Mouse (Mus musculus) intestine, embryonic 16.5 days (tissue): ENCODE data around the gene Slc40a1. TPM values are rescaled to one million over a fixed set of nuclear protein-coding genes. Genes with fewer than 3 reads are reported as not detected.

Experiments used
- ATAC-seq: fragments of 200-750 bp; cut with Nextera tagmentation; 2 replicates; pipeline ENCODE4 v1.8.0; 2017; ENCODE audit warnings: moderate TSS enrichment, moderate library complexity
- H3K27ac ChIP-seq: fragments of 300-500 bp; sonication (generic); 2 replicates; pipeline ENCODE4 v1.5.1; 2014; ENCODE audit warnings: mild to moderate bottlenecking, low read length
- H3K27me3 ChIP-seq: fragments of 300-500 bp; sonication (generic); replicated peaks from 2 replicates; pipeline ENCODE4 v1.6.1; 2014; ENCODE audit warnings: low read length, control low read depth, mixed read lengths; ENCODE audit not compliant: control insufficient read depth, insufficient read depth
- H3K36me3 ChIP-seq: fragments of 300-500 bp; sonication (generic); 2 replicates; pipeline ENCODE4 v1.6.1; 2014; ENCODE audit warnings: low read length, control low read depth; ENCODE audit not compliant: control insufficient read depth, insufficient read depth
- H3K4me1 ChIP-seq: fragments of 300-500 bp; sonication (generic); 2 replicates; pipeline ENCODE4 v1.6.1; 2014; ENCODE audit warnings: low read length, control low read depth, mixed read lengths; ENCODE audit not compliant: control insufficient read depth, insufficient read depth
- H3K4me2 ChIP-seq: fragments of 300-500 bp; sonication (generic); 2 replicates; pipeline ENCODE4 v1.6.1; 2014; ENCODE audit warnings: low read depth, low read length, control low read depth
- H3K4me3 ChIP-seq: fragments of 300-500 bp; sonication (generic); 2 replicates; pipeline ENCODE4 v1.5.1; 2014; ENCODE audit warnings: mild to moderate bottlenecking, low read length
- H3K9ac ChIP-seq: fragments of 300-500 bp; sonication (generic); 2 replicates; pipeline ENCODE4 v1.6.1; 2014; ENCODE audit warnings: low read depth, low read length
- H3K9me3 ChIP-seq: fragments of 300-500 bp; sonication (generic); 2 replicates; pipeline ENCODE4 v1.6.1; 2016; ENCODE audit warnings: low read length, control low read depth; ENCODE audit not compliant: control insufficient read depth
- WGBS: fragments of 180-500 bp; shearing (Covaris S2); extraction: QIAGEN DNeasy Blood & Tissue Kit; methylation state at CpG from one replicate; pipeline ENCODE4 v1.1.7; 2014; 5-methylcytosine and 5-hydroxymethylcytosine counted together
- polyA plus RNA-seq: library from polyadenylated mRNA; unstranded; fragments of >200 nt; fragmentation: Nextera tagmentation; extraction: Ambion mirVana; gene quantifications from 2 replicates; pipeline ENCODE4 v1.2.1, GENCODE M21; 2015

The Slc40a1 gene
- polyA plus RNA-seq, 1 experiment from 2014 or later: 205 TPM

- no peak overlapping the region for H3K4me2 ChIP-seq
- no peak overlapping the region for H3K4me3 ChIP-seq
- H3K9me3 ChIP-seq: no peaks in the 10 kb centered on the region
- H3K4me1 ChIP-seq: no peaks in the 10 kb centered on the region
- no peak overlapping the region for H3K9ac ChIP-seq
- H3K36me3 ChIP-seq: no peaks in the 10 kb centered on the region
- WGBS: 71% methylated on average over 2 of the region's 2 CpGs
- ATAC-seq: no peak
- no peaks in the 10 kb centered on the region for H3K27me3 ChIP-seq
- no peak overlapping the region for H3K27ac ChIP-seq
These were observed 50.7 kb downstream of the Slc40a1 start for GRCm38 (mm10) chr1:45875640-45876039.

GRCm38 (mm10) chr1:45873250-45873649 lies 53.1 kb downstream of the Slc40a1 start:
- WGBS: 74% methylated on average over 2 of the region's 2 CpGs
- H3K9me3 ChIP-seq: no peaks in the 10 kb centered on the region
- H3K36me3 ChIP-seq: no peaks in the 10 kb centered on the region
- H3K27ac ChIP-seq: no peak overlapping the region
- H3K27me3 ChIP-seq: no peaks in the 10 kb centered on the region
- no peak overlapping the region for H3K4me2 ChIP-seq
- no peak for ATAC-seq
- peaks cover 3% of the 10 kb centered on the region for H3K4me1 ChIP-seq
- H3K4me3 ChIP-seq: no peak overlapping the region
- no peak overlapping the region for H3K9ac ChIP-seq

GRCm38 (mm10) chr1:45868479-45869137 lies 57.7 kb downstream of the Slc40a1 start:
- Histone ChIP-seq H3K4me3 (no peak overlapping the region), H3K27me3 (no peaks in the 10 kb centered on the region), H3K36me3 (no peaks in the 10 kb centered on the region), H3K9me3 (no peaks in the 10 kb centered on the region), H3K4me1 (peaks cover 16% of the 10 kb centered on the region), H3K9ac (no peak overlapping the region), H3K4me2 (no peak overlapping the region), H3K27ac (peak overlapping the region; percentile 53)
- WGBS: 56% methylated on average over 3 of the region's 3 CpGs
- ATAC-seq: peak; percentile 49

DNA sequence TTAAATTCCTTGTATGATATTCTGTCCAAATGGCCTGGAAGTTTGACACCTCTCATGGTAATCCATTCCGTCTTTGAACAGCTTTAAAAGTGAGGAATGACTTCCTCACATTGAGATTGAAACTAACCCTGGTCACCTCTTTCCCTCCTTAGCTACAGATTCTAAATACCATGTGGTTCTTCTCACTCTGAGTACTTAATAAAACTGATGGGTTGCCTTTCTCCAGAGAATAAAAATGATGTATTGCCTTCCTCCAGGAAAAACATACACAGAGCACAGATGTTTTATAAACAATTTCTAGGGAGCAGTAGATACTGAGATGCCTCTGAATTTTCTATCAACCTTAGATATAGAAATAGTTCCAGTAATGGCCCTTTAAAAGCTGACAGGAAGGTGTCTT lies 58.3 kb downstream of the Slc40a1 start:
- peak; percentile 24 for ATAC-seq
- H3K36me3 ChIP-seq: no peaks in the 10 kb centered on the region
- 0 out of 2 replicates have a peak, but pooled peaks cover 2% of the 10 kb centered on the region for H3K9me3 ChIP-seq
- WGBS: 43% methylated on average over 1 of the region's 1 CpGs
- no peak overlapping the region for H3K4me2 ChIP-seq
- peak overlapping the region; percentile 53; the same call in 1 of the 2 replicates for H3K27ac ChIP-seq
- H3K4me3 ChIP-seq: no peak overlapping the region
- no peak overlapping the region for H3K9ac ChIP-seq
- H3K4me1 ChIP-seq: peaks cover 16% of the 10 kb centered on the region
- H3K27me3 ChIP-seq: no peaks in the 10 kb centered on the region

DNA sequence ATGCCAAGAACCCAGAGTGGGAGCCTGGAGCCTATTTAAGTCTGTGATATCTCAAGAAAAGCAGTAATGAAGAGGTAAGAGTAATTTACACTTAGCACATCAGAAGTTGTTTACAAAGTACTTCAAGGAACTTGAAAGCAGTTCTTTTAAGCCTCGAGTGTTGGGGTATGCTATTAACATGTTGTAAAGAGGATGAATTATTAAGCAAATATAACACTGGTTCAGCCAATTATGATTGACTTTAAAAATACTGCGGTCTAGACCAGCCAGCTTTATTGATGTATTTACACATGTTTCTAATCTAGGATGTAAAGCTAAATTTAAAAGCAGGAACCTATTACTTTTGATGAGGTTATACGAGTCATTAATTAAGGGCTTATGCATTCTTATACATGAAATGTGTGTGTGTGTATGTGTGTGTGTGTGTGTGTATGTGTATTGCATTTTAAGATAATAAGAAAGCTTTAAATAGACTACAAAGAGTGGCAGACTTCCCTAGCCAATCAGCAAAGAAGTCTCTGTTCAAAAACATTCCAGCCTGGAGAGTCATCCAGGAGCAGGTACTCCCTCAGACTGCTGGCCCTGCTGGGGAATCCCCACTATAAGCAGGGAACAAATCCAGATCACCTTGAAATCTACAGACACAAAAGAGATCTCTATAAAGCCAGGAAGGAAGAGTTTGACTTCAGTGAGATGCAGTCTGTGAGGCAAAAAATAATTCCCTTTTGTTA lies 59.9 kb downstream of the Slc40a1 start:
- H3K4me3 ChIP-seq: no peak overlapping the region
- H3K4me2 ChIP-seq: no peak overlapping the region
- H3K36me3 ChIP-seq: no peaks in the 10 kb centered on the region
- 0 out of 2 replicates have a peak, but pooled peaks cover 4% of the 10 kb centered on the region for H3K9me3 ChIP-seq
- 42% methylated on average over 3 of the region's 3 CpGs for WGBS
- peaks cover 16% of the 10 kb centered on the region for H3K4me1 ChIP-seq
- no peaks in the 10 kb centered on the region for H3K27me3 ChIP-seq
- H3K27ac ChIP-seq: peak overlapping the region; percentile 48
- no peak overlapping the region for H3K9ac ChIP-seq
- ATAC-seq: no peak

DNA sequence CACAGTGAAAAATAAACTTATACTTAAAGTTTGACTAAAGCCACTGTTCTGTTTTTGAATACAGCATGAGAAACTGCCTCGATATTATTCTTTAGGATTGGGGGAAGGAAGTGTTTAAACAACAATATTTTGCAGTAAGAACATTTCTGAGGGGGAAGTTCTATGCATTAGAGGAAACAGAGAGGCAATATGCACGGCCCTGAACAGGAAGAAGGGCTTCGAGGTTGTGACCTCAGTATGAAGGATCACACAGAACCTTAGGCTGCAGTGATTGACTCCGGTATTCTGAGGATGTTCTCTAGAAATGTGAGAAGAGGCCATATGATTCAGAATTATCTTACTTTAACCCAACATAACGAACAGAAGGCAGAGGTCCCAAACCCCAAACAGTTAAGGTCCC lies 60.6 kb downstream of the Slc40a1 start:
- Histone ChIP-seq H3K4me1 (peaks cover 16% of the 10 kb centered on the region), H3K9ac (no peak overlapping the region), H3K27ac (peak overlapping the region; percentile 70), H3K36me3 (no peaks in the 10 kb centered on the region), H3K4me3 (no peak overlapping the region), H3K4me2 (no peak overlapping the region), H3K27me3 (no peaks in the 10 kb centered on the region), H3K9me3 (0 out of 2 replicates have a peak, but pooled peaks cover 4% of the 10 kb centered on the region)
- WGBS: 55% methylated on average over 5 of the region's 5 CpGs
- no peak for ATAC-seq

- no peak overlapping the region for H3K4me2 ChIP-seq
- H3K4me3 ChIP-seq: no peak overlapping the region
- peaks cover 18% of the 10 kb centered on the region for H3K4me1 ChIP-seq
- H3K27ac ChIP-seq: peak overlapping the region; percentile 70
- no peaks in the 10 kb centered on the region for H3K27me3 ChIP-seq
- WGBS: 42% methylated on average over 1 of the region's 1 CpGs
- H3K36me3 ChIP-seq: no peaks in the 10 kb centered on the region
- no peak; the same call in 1 of the 2 replicates for ATAC-seq
- H3K9ac ChIP-seq: no peak overlapping the region
- 0 out of 2 replicates have a peak, but pooled peaks cover 4% of the 10 kb centered on the region for H3K9me3 ChIP-seq
These were observed 61.0 kb downstream of the Slc40a1 start for GRCm38 (mm10) chr1:45865316-45865715.

GRCm38 (mm10) chr1:45864564-45865014 lies 61.7 kb downstream of the Slc40a1 start:
- no peaks in the 10 kb centered on the region for H3K27me3 ChIP-seq
- H3K4me3 ChIP-seq: no peak overlapping the region
- H3K36me3 ChIP-seq: no peaks in the 10 kb centered on the region
- H3K9ac ChIP-seq: no peak overlapping the region
- H3K4me2 ChIP-seq: no peak overlapping the region
- 48% methylated on average over 4 of the region's 4 CpGs for WGBS
- H3K4me1 ChIP-seq: peaks cover 23% of the 10 kb centered on the region
- H3K27ac ChIP-seq: peak overlapping the region; percentile 38
- 0 out of 2 replicates have a peak, but pooled peaks cover 4% of the 10 kb centered on the region for H3K9me3 ChIP-seq
- peak; percentile 49 for ATAC-seq

GRCm38 (mm10) chr1:45863641-45864040 lies 62.7 kb downstream of the Slc40a1 start:
- H3K4me2 ChIP-seq: no peak overlapping the region
- no peaks in the 10 kb centered on the region for H3K36me3 ChIP-seq
- no peaks in the 10 kb centered on the region for H3K27me3 ChIP-seq
- no peak overlapping the region for H3K4me3 ChIP-seq
- 97% methylated on average over 3 of the region's 3 CpGs for WGBS
- no peak overlapping the region for H3K27ac ChIP-seq
- peaks cover 23% of the 10 kb centered on the region for H3K4me1 ChIP-seq
- 0 out of 2 replicates have a peak, but pooled peaks cover 4% of the 10 kb centered on the region for H3K9me3 ChIP-seq
- no peak overlapping the region for H3K9ac ChIP-seq
- no peak for ATAC-seq
